Mouse (Mus musculus) retina, embryonic 14.5 days (tissue): ENCODE data around the gene Erbb2.
"Not testable (repeated sequence)": the region's sequence is repeated elsewhere in the genome, so short reads cannot be mapped to it uniquely, and the experiment has no call there.

Experiments
- DNase-seq: peaks from one replicate; pipeline ENCODE4 v3.0.0-alpha.2; 2015; ENCODE audit warnings: low spot score

The Erbb2 gene

DNA sequence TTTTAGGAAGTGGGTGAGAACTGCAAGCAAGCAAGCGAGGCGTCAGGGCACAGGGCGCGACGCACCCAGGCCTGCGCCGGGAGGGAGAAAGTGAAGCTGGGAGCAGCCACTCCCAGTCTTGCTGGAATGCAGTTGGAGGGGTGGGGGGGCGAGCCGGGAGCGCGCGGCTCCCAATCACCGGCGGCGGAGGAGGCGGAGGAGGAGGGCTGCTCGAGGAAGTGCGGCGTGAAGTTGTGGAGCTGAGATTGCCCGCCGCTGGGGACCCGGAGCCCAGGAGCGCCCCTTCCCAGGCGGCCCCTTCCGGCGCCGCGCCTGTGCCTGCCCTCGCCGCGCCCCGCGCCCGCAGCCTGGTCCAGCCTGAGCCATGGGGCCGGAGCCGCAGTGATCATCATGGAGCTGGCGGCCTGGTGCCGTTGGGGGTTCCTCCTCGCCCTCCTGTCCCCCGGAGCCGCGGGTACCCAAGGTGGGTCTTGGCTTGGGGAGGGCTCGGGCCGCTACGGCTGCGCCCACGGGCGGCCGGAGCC, at the start of gene Erbb2:
TSS of gene Erbb2 (plus strand) at position 198 of the 524 bp plus-strand sequence.
- DNase-seq, result peak; percentile 74

- no peak for DNase-seq
Measured at GRCm38 (mm10) chr11:98363817-98364216, 48.5 kb upstream of the Erbb2 start.

GRCm38 (mm10) chr11:98364410-98364809, 47.9 kb upstream of the Erbb2 start:
- no peak for DNase-seq

- DNase-seq, result no peak
Measured at GRCm38 (mm10) chr11:98366290-98366689, 46.0 kb upstream of the Erbb2 start.

GRCm38 (mm10) chr11:98367171-98367862, 45.0 kb upstream of the Erbb2 start:
- DNase-seq, result no peak

- no peak for DNase-seq
Measured at GRCm38 (mm10) chr11:98367863-98368186, 44.4 kb upstream of the Erbb2 start.

GRCm38 (mm10) chr11:98369337-98369736, 42.9 kb upstream of the Erbb2 start:
- no peak for DNase-seq

GRCm38 (mm10) chr11:98370588-98370987, 41.7 kb upstream of the Erbb2 start:
- no peak for DNase-seq

DNA sequence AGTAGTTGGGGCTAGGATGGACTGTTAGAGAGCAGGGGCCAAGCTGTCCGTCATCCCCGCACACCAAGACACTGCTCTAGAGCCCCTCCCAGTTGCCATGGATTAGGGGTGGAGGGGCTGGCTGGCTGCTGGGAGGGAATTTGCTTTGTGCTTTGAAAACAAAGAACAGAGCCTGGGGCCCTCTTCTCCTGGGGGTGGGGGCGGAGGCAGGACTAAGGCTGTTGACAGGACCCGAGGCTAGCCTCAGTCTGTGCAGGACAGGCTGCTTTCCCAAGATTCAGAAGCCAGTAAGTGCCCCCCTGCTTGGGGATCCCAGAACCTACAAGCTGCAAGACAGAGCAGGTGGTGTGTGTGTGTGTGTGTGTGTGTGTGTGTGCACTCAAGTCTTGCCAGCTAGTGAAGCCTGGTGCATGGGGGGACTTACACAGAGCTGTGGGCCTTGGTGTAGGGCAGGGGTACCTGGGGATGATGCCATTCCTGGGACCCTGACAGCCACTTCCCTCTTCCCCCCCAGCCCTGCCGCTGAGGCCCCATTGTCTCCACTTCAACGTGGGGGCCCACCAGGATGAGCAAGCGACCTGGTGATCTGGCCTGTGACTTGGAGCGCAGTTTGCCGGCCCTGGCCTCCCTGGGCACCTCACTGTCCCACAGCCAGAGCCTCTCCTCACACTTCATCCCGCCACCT, 40.6 kb upstream of the Erbb2 start:
- DNase-seq, result peak; percentile 55

GRCm38 (mm10) chr11:98372406-98372805, 39.9 kb upstream of the Erbb2 start:
- DNase-seq, result peak; percentile 87

DNA sequence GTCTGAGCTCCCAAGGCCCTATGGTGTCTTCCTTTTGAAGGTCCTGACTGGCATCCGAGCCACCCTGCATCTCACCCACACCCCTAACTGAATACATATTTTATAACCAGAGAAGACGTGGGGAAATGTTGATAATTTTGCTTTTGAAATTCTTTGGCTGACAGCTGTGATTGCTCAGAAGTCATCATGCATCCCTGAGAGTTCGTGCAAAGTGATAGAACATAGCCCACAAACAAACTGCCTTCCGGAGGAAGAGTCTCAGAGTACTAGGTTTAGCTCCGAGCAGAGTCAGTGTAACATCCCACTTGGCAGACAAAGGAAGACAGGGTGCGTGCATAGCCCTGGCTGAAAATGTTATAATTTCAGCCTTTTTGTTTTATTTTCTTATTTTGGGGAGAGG, 39.0 kb upstream of the Erbb2 start:
- no peak for DNase-seq

GRCm38 (mm10) chr11:98374266-98374665, 38.0 kb upstream of the Erbb2 start:
- DNase-seq, result no peak

- DNase-seq, result no peak
Measured at GRCm38 (mm10) chr11:98376756-98377155, 35.5 kb upstream of the Erbb2 start.

- DNase-seq, result no peak
Measured at GRCm38 (mm10) chr11:98377787-98378186, 34.5 kb upstream of the Erbb2 start.

DNA sequence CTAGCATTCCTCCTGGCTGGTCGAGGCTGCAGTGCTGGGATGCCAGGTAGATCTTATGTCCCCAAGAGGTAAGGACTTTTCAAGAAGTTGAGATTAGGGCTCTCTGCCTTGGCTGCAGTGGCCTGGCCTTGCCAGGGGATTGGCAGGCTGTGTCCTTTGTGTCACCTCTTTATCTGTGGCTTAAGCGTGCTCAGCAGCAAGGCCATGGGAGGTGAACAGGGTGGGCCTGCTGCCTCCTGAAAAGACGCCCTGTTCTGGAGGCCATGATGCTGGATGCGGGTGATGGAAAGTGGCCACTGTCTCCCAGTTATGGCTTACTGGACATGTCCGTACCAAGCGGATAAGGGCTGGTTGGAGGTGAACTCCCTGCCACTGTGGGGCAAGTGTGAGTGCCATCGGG, 32.9 kb upstream of the Erbb2 start:
- DNase-seq, result no peak

GRCm38 (mm10) chr11:98380106-98380505, 32.2 kb upstream of the Erbb2 start:
- no peak for DNase-seq

GRCm38 (mm10) chr11:98381651-98382050, 30.6 kb upstream of the Erbb2 start:
- no peak for DNase-seq

DNA sequence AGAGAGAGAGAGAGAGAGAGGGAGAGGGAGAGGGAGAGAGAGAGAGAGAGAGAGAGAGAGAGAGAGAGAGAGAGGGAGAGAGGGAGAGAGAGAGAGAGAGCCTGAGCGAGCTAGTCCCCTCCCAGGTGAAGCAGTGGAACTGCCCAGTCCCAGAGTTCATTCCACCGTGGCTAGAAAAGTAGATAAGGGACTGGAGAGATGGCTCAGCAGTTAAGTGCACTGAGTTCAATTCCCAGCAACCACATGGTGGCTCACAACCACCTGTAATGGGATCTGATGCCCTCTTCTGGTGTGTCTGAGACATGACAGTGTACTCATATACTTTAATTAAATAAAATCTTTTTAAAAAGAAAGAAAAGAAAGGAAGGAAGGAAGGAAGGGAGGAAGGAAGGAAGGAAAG, 29.9 kb upstream of the Erbb2 start:
- DNase-seq, result not testable (repeated sequence)

DNA sequence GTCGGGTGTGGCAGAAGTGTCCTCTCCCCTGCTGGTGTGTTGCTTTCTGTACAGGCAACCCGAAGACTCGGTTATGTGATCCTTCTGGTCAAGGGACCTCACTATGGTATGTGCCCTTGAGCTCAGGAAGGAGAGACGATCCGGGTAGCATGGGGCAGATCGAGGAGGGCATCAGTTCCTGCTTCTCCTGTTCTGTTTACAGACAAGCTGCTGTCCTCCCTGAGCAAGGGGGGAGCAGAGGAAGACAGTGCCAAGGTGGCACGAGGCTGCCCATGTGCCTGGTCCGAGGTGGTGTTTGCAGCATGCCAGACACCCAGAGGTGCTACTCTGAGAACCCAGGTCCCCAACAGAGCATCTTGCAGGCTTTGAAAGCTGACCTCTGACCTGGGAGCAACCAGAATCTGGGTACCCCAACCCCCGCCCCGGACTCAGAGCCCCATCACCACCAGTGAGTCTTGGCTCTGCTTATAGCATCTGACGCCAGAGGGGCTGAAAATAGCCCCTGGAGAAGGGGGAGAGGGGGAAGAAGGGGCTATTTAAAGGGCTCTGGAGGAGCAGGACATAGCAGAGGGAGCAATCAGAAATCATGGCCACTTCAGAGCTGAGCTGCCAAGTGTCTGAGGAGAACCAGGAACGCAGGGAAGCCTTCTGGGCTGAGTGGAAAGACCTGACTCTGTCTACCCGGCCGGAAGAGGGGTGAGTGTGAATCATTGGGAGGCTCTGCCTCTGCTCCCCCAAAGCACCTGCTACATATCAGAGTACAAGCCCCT, 28.8 kb upstream of the Erbb2 start, which contains the start of gene Tcap:
TSS of gene Tcap (plus strand) at position 551 of the 770 bp plus-strand sequence.
- no peak for DNase-seq

- no peak for DNase-seq
Measured at GRCm38 (mm10) chr11:98384216-98384615, 28.1 kb upstream of the Erbb2 start.

DNA sequence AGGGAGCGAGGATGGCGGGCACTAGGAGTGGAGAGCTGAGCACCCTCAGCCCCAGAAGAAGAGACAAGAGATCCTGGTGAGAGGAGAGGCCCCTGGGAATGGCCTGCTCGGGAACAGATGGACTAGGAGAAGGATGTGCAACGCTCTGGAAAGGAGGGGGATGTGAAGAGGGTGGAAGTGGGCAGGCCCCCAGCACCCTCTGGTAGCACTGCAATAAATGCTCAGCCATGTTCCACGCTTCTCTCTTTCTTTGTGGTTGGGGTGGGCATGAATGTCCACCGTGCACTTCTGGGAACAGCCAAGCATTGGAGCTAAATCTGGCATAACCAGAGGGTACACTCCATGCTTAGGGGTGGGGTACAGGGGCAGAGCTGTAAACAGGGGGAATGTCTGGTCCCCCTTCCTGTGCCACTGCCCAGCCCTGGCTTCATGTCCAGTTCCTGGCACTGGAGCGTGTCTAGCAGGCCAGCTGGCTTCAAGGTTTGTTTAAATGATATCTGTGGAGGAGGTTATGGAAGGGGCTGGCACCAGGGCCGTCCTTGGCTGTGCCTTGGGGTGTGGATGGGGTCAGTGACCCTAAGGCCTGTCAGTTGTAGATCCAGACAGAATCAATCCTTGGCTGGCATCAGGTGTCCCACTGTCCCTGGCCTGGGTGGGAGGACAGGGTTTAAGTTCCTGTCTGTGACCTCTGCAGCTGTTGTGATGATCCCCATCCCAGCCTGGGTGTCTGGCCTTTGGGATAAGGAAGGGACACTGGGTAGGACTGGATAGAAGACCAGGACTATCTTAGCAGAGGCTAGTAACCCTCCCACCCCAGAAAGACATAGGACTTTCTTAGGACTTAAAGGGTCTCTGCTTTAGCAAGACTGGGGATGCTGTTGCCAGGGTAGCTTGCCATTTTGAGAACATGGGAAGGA, 27.3 kb upstream of the Erbb2 start:
- DNase-seq, result no peak
